Mouse (Mus musculus) monocyte, adult 2 months (primary cell): ENCODE measurements around the gene Lamtor2.

Experiments
- DNase-seq, 2 experiments: peaks; one replicate each; pipeline ENCODE4 v3.0.0; 2022; ENCODE audit warnings: low spot score in 2 of 2, low read depth in 1 of 2

Lamtor2 gene

GRCm38 (mm10) chr3:88569093-88569492 lies 16.2 kb upstream of the Lamtor2 start:
- no peak for DNase-seq

- DNase-seq, result no peak
Measured at GRCm38 (mm10) chr3:88568615-88569014, 15.7 kb upstream of the Lamtor2 start.

GRCm38 (mm10) chr3:88567892-88568291 lies 15.0 kb upstream of the Lamtor2 start:
- DNase-seq, result no peak

- DNase-seq, result no peak
Measured at GRCm38 (mm10) chr3:88566536-88567061, 13.7 kb upstream of the Lamtor2 start.

GRCm38 (mm10) chr3:88566116-88566515 lies 13.2 kb upstream of the Lamtor2 start:
- DNase-seq, result no peak

GRCm38 (mm10) chr3:88563966-88564365 lies 11.1 kb upstream of the Lamtor2 start:
- DNase-seq, result no peak

GRCm38 (mm10) chr3:88563442-88563841 lies 10.6 kb upstream of the Lamtor2 start:
- DNase-seq, result no peak

GRCm38 (mm10) chr3:88561989-88562388 lies 9.1 kb upstream of the Lamtor2 start:
- DNase-seq, result no peak

GRCm38 (mm10) chr3:88559596-88559995 lies 6.7 kb upstream of the Lamtor2 start:
- DNase-seq, result no peak

GRCm38 (mm10) chr3:88556616-88557015 lies 3.7 kb upstream of the Lamtor2 start:
- no peak for DNase-seq

- DNase-seq, result no peak
Measured at GRCm38 (mm10) chr3:88555731-88556130, 2.9 kb upstream of the Lamtor2 start.

- no peak for DNase-seq
Measured at GRCm38 (mm10) chr3:88555069-88555605, 2.3 kb upstream of the Lamtor2 start.

GRCm38 (mm10) chr3:88553880-88554586 lies 1.2 kb upstream of the Lamtor2 start:
- no peak for DNase-seq

- peak; percentile 47 to 85 for DNase-seq
Measured at GRCm38 (mm10) chr3:88553525-88553879, 628 bp upstream of the Lamtor2 start, which contains the start of gene Ubqln4. Ubqln4 (plus strand) TSS chr3:88553758.

GRCm38 (mm10) chr3:88552082-88552645 lies 710 bp downstream of the Lamtor2 start:
- DNase-seq, result no peak

GRCm38 (mm10) chr3:88551586-88551985 lies 1.3 kb downstream of the Lamtor2 start:
- DNase-seq, result no peak

GRCm38 (mm10) chr3:88548180-88548917 lies 4.5 kb downstream of the Lamtor2 start, which contains the start of gene Rab25:
Rab25 (minus strand) TSS chr3:88548300.
- DNase-seq, result no peak

GRCm38 (mm10) chr3:88546674-88547418 lies 6.0 kb downstream of the Lamtor2 start:
- DNase-seq, result no peak

GRCm38 (mm10) chr3:88544955-88545591 lies 7.8 kb downstream of the Lamtor2 start:
- no peak for DNase-seq

- DNase-seq, result no peak
Measured at GRCm38 (mm10) chr3:88544514-88544913, 8.4 kb downstream of the Lamtor2 start.
